Mouse (Mus musculus) hindbrain, embryonic 15.5 days (tissue): ENCODE results near the gene Rxra. TPM values are rescaled to one million over a fixed set of nuclear protein-coding genes. Genes with fewer than 3 reads are reported as not detected.

Experiments used
- ATAC-seq: fragments of 200-750 bp; cut with Nextera tagmentation; 2 replicates; pipeline ENCODE4 v1.8.0; 2017; ENCODE audit warnings: low read depth, moderate number of reproducible peaks, moderate TSS enrichment; ENCODE audit not compliant: low FRiP score
- H3K27ac ChIP-seq: fragments of 300-500 bp; sonication (generic); replicated peaks from 2 replicates; pipeline ENCODE4 v1.5.1; 2015; ENCODE audit warnings: mild to moderate bottlenecking, inconsistent platforms
- H3K27me3 ChIP-seq: fragments of 300-500 bp; sonication (generic); 2 replicates; pipeline ENCODE4 v1.6.1; 2015; ENCODE audit warnings: control low read depth, inconsistent platforms
- H3K36me3 ChIP-seq: fragments of 300-500 bp; sonication (generic); 2 replicates; pipeline ENCODE4 v1.6.1; 2015; ENCODE audit warnings: control low read depth, inconsistent platforms
- H3K4me1 ChIP-seq: fragments of 300-500 bp; sonication (generic); replicated peaks from 2 replicates; pipeline ENCODE4 v1.6.1; 2015; ENCODE audit warnings: control low read depth, inconsistent platforms
- H3K4me2 ChIP-seq: fragments of 300-500 bp; sonication (generic); 2 replicates; pipeline ENCODE4 v1.6.1; 2015; ENCODE audit warnings: moderate library complexity, mild to moderate bottlenecking, inconsistent platforms
- H3K4me3 ChIP-seq: fragments of 300-500 bp; sonication (generic); 2 replicates; pipeline ENCODE4 v1.5.1; 2015; ENCODE audit warnings: mild to moderate bottlenecking, inconsistent platforms
- H3K9ac ChIP-seq: fragments of 300-500 bp; sonication (generic); 2 replicates; pipeline ENCODE4 v1.6.1; 2015; ENCODE audit warnings: inconsistent platforms
- H3K9me3 ChIP-seq: fragments of 300-500 bp; sonication (generic); 2 replicates; pipeline ENCODE4 v1.6.1; 2016; ENCODE audit warnings: control low read depth, inconsistent platforms
- WGBS: fragments of 180-500 bp; shearing (Covaris S2); methylation state at CpG from one replicate; pipeline ENCODE4 v1.1.7; 2015; 5-methylcytosine and 5-hydroxymethylcytosine counted together
- polyA plus RNA-seq: library from polyadenylated mRNA; unstranded; fragments of >200 nt; fragmentation: Nextera tagmentation; extraction: Ambion mirVana; gene quantifications from 2 replicates; pipeline ENCODE4 v1.2.1, GENCODE M21; 2015

Rxra gene
- polyA plus RNA-seq, 1 experiment from 2014 or later = 4.9 TPM

GRCm38 (mm10) chr2:27762509-27762908 is 86.3 kb downstream of the Rxra start:
- H3K4me1 ChIP-seq = peaks cover 56% of the 10 kb centered on the region
- H3K4me3 ChIP-seq = no peak overlapping the region
- WGBS = 49% methylated on average over 12 of the region's 12 CpGs
- no peak overlapping the region for H3K27ac ChIP-seq
- H3K36me3 ChIP-seq = no peaks in the 10 kb centered on the region
- H3K27me3 ChIP-seq = no peaks in the 10 kb centered on the region
- no peak overlapping the region for H3K9ac ChIP-seq
- ATAC-seq = no peak
- no peaks in the 10 kb centered on the region for H3K9me3 ChIP-seq
- H3K4me2 ChIP-seq = no peak overlapping the region

- H3K27ac ChIP-seq = 0 out of 2 replicates have a peak overlapping the region, but pooled peaks have one; percentile 32
These were observed 86.9 kb downstream of the Rxra start for GRCm38 (mm10) chr2:27762920-27763780.

GRCm38 (mm10) chr2:27764256-27764936 is 88.2 kb downstream of the Rxra start:
- no peaks in the 10 kb centered on the region for H3K27me3 ChIP-seq
- no peak overlapping the region for H3K4me2 ChIP-seq
- H3K36me3 ChIP-seq = no peaks in the 10 kb centered on the region
- H3K27ac ChIP-seq = peak overlapping the region; percentile 32; the same call in 1 of the 2 replicates
- peak; percentile 54 for ATAC-seq
- H3K9ac ChIP-seq = no peak overlapping the region
- H3K9me3 ChIP-seq = no peaks in the 10 kb centered on the region
- WGBS = 18% methylated on average over 6 of the region's 6 CpGs
- peaks cover 38% of the 10 kb centered on the region for H3K4me1 ChIP-seq
- no peak overlapping the region for H3K4me3 ChIP-seq

More at GRCm38 (mm10) chr2:27762920-27763780, 86.9 kb downstream of the Rxra start:
- Histone ChIP-seq H3K9me3 (no peaks in the 10 kb centered on the region), H3K4me1 (peaks cover 50% of the 10 kb centered on the region), H3K4me3 (no peak overlapping the region), H3K36me3 (no peaks in the 10 kb centered on the region), H3K4me2 (no peak overlapping the region), H3K9ac (no peak overlapping the region), H3K27me3 (no peaks in the 10 kb centered on the region)
- no peak for ATAC-seq
- 58% methylated on average over 14 of the region's 14 CpGs for WGBS

- Histone ChIP-seq H3K4me3 (no peak overlapping the region), H3K4me2 (no peak overlapping the region), H3K27ac (peak overlapping the region; percentile 32; the same call in 1 of the 2 replicates), H3K9ac (no peak overlapping the region), H3K36me3 (no peaks in the 10 kb centered on the region), H3K27me3 (no peaks in the 10 kb centered on the region), H3K9me3 (no peaks in the 10 kb centered on the region), H3K4me1 (peaks cover 34% of the 10 kb centered on the region)
- 26% methylated on average over 3 of the region's 3 CpGs for WGBS
- ATAC-seq = peak; percentile 64
These were observed 88.7 kb downstream of the Rxra start for GRCm38 (mm10) chr2:27764937-27765319.

GRCm38 (mm10) chr2:27767773-27768172 is 91.5 kb downstream of the Rxra start:
- ATAC-seq = no peak
- 69% methylated on average over 7 of the region's 7 CpGs for WGBS

GRCm38 (mm10) chr2:27769701-27770100 is 93.5 kb downstream of the Rxra start:
- no peak overlapping the region for H3K27ac ChIP-seq
- H3K9ac ChIP-seq = no peak overlapping the region
- H3K9me3 ChIP-seq = no peaks in the 10 kb centered on the region
- peaks cover 7% of the 10 kb centered on the region for H3K4me1 ChIP-seq
- no peaks in the 10 kb centered on the region for H3K36me3 ChIP-seq
- no peak overlapping the region for H3K4me2 ChIP-seq
- no peak overlapping the region for H3K4me3 ChIP-seq
- no peak for ATAC-seq
- 47% methylated on average over 5 of the region's 5 CpGs for WGBS
- H3K27me3 ChIP-seq = no peaks in the 10 kb centered on the region

More at GRCm38 (mm10) chr2:27767773-27768172, 91.5 kb downstream of the Rxra start:
- no peaks in the 10 kb centered on the region for H3K36me3 ChIP-seq
- H3K4me3 ChIP-seq = no peak overlapping the region
- no peak overlapping the region for H3K27ac ChIP-seq
- no peak overlapping the region for H3K4me2 ChIP-seq
- H3K27me3 ChIP-seq = no peaks in the 10 kb centered on the region
- H3K4me1 ChIP-seq = peaks cover 26% of the 10 kb centered on the region
- no peak overlapping the region for H3K9ac ChIP-seq
- no peaks in the 10 kb centered on the region for H3K9me3 ChIP-seq

GRCm38 (mm10) chr2:27770205-27770604 is 94.0 kb downstream of the Rxra start:
- WGBS = 4% methylated on average over 4 of the region's 4 CpGs
- no peaks in the 10 kb centered on the region for H3K27me3 ChIP-seq
- peak; percentile 24; the same call in 1 of the 2 replicates for ATAC-seq
- no peak overlapping the region for H3K4me2 ChIP-seq
- H3K4me3 ChIP-seq = no peak overlapping the region
- H3K9ac ChIP-seq = no peak overlapping the region
- 0 out of 2 replicates have a peak, but pooled peaks cover 3% of the 10 kb centered on the region for H3K4me1 ChIP-seq
- no peak overlapping the region for H3K27ac ChIP-seq
- H3K9me3 ChIP-seq = no peaks in the 10 kb centered on the region
- H3K36me3 ChIP-seq = no peaks in the 10 kb centered on the region

GRCm38 (mm10) chr2:27771936-27772335 is 95.7 kb downstream of the Rxra start:
- Histone ChIP-seq H3K27ac (no peak overlapping the region), H3K4me2 (no peak overlapping the region), H3K4me1 (0 out of 2 replicates have a peak, but pooled peaks cover 3% of the 10 kb centered on the region), H3K27me3 (no peaks in the 10 kb centered on the region), H3K36me3 (no peaks in the 10 kb centered on the region), H3K4me3 (no peak overlapping the region), H3K9ac (no peak overlapping the region), H3K9me3 (no peaks in the 10 kb centered on the region)
- WGBS = 26% methylated on average over 7 of the region's 7 CpGs
- ATAC-seq = no peak

- Histone ChIP-seq H3K4me1 (0 out of 2 replicates have a peak, but pooled peaks cover 3% of the 10 kb centered on the region), H3K9me3 (no peaks in the 10 kb centered on the region), H3K36me3 (no peaks in the 10 kb centered on the region), H3K4me2 (no peak overlapping the region), H3K9ac (no peak overlapping the region), H3K4me3 (no peak overlapping the region), H3K27me3 (no peaks in the 10 kb centered on the region), H3K27ac (no peak overlapping the region)
- ATAC-seq = no peak
- WGBS = 61% methylated on average over 7 of the region's 7 CpGs
These were observed 96.7 kb downstream of the Rxra start for GRCm38 (mm10) chr2:27772841-27773388.

- no peak for ATAC-seq
- 71% methylated on average over 24 of the region's 24 CpGs for WGBS
- Histone ChIP-seq H3K4me1 (0 out of 2 replicates have a peak, but pooled peaks cover 3% of the 10 kb centered on the region), H3K27ac (no peak overlapping the region), H3K4me2 (no peak overlapping the region), H3K36me3 (no peaks in the 10 kb centered on the region), H3K4me3 (no peak overlapping the region), H3K27me3 (no peaks in the 10 kb centered on the region), H3K9me3 (no peaks in the 10 kb centered on the region), H3K9ac (no peak overlapping the region)
These were observed 97.9 kb downstream of the Rxra start for GRCm38 (mm10) chr2:27773980-27774730.

GRCm38 (mm10) chr2:27775006-27775405 is 98.8 kb downstream of the Rxra start:
- no peaks in the 10 kb centered on the region for H3K36me3 ChIP-seq
- no peaks in the 10 kb centered on the region for H3K27me3 ChIP-seq
- no peak overlapping the region for H3K4me3 ChIP-seq
- H3K9me3 ChIP-seq = no peaks in the 10 kb centered on the region
- H3K4me2 ChIP-seq = no peak overlapping the region
- no peak for ATAC-seq
- WGBS = 89% methylated on average over 10 of the region's 10 CpGs
- 0 out of 2 replicates have a peak, but pooled peaks cover 3% of the 10 kb centered on the region for H3K4me1 ChIP-seq
- H3K27ac ChIP-seq = no peak overlapping the region
- H3K9ac ChIP-seq = no peak overlapping the region
